Mouse (Mus musculus) urinary bladder, postnatal 4 days (tissue): ENCODE results near the gene Shisa8.

Experiments used
- DNase-seq, 2 experiments: peaks; one replicate each; pipeline ENCODE4 v3.0.0; 2021 to 2022; ENCODE audit warnings: low spot score in 2 of 2

Gene Shisa8

GRCm38 (mm10) chr15:82206365-82207104 lies 6.1 kb downstream of the Shisa8 start:
- DNase-seq: peak; percentile 74 to 77

DNA sequence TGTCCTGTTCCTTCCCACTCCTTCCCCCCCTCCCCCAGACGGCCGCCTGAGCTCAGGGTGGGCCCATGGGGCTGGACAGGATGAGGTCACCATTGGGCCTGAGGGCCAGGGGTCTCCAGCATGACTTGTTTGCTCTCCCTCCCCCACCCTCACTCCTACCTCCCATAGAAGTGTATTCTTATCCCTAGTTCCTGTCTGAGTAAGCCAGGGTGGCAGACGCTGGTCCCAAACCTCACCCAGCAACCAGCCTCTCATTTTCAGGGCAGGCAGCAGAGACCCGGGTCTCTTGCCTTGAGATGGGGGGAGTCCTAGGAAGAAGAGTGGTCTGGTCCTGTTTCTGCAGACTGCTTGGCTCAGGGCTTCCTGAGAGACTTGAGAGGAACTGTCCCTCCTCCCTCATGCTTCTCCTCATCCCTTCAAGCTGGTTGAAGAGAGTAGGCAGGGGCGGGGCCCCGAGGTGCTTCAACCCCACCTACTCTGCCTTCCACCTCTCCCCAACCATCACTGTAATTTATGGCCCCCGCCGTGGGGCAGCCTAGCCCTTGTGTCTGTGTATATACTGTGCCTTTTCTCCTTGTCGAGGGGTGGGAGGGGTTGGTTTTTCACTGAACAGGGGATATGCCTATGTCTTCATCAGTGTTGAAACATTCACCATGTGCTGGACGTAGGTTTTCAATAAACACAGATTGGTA lies 7.8 kb downstream of the Shisa8 start:
- no peak for DNase-seq

DNA sequence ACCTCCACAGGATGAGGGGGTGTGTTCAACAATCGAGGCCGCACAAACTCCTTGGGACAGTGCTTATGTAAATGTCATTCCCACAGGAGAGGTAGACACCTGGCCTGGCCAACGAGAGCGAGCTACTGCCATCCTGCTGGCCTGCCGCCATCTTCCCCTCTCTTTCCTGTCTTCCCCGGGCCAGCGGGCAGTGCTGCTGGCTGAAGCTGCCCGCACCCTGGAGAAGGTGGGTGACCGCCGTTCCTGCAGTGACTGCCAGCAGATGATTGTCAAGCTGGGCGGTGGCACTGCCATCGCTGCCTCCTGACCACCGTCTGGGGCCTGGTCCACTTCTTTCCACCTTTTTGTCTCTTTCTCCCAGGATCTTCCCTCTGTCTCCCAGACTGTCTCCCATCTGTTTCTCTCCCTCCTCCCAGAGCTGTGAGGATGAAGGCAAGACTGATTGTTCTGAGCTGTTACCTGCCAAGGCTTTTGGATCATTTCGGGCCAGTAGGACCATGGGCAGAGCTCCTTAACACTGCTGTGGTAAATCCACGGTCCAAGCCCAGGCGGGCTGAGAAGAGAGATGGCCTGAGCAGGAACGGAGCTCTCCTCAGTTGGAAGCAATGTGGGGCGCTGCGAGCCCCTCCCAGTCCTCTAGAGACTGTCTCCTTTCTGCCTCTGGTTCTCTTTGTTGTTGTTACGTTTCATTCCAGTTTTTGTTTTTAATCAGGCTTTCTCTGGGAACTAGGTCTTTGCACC lies 8.8 kb downstream of the Shisa8 start:
- no peak for DNase-seq

DNA sequence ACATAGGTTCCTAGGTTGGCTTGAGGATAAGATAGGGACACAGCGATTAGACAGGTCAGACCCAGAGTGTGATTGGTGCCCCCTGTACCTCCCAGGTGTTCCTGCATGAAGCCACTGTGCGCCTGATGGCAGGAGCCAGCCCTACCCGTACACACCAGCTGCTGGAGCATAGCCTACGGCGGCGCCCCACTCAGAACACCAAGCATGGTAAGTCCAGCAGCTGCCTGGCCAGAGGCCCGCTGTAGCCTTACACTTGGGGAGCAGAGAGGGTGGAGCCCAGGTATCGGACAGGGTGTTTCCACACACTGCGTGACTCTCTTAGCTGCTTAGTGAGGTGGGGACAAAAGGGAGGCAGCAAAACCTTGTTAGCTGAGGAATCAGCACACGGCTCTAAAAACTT lies 9.5 kb downstream of the Shisa8 start:
- no peak for DNase-seq

- DNase-seq: no peak
Observed at GRCm38 (mm10) chr15:82202086-82202485, 10.5 kb downstream of the Shisa8 start.

- DNase-seq: no peak
Observed at GRCm38 (mm10) chr15:82199546-82199945, 13.1 kb downstream of the Shisa8 start.

GRCm38 (mm10) chr15:82198342-82198741 lies 14.3 kb downstream of the Shisa8 start:
- DNase-seq: no peak

GRCm38 (mm10) chr15:82197937-82198336 lies 14.7 kb downstream of the Shisa8 start:
- no peak for DNase-seq

- DNase-seq: no peak
Observed at GRCm38 (mm10) chr15:82197246-82197750, 15.3 kb downstream of the Shisa8 start.

- no peak for DNase-seq
Observed at GRCm38 (mm10) chr15:82196300-82196699, 16.3 kb downstream of the Shisa8 start.

DNA sequence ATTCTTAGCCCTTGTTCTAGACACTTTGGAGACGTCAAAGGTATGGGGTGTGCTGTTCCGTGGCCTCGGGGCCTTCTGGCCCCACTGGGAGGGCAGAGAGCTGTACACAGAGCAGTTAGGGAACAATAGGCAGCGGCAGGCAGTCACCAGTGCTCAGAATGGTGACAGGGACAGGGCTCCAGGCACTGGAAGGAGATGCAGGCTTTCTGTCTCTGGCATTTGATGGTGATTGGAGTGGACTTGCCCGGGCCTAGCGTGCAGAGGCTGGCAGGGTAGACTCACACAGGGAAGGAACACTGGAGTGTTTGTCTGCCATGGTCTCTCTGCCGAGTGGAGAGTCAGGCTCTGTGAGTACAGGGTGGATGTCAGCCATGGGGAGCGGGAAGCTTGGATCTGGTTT lies 20.0 kb downstream of the Shisa8 start:
- no peak for DNase-seq

- DNase-seq: no peak
Observed at GRCm38 (mm10) chr15:82188481-82189240, 24.0 kb downstream of the Shisa8 start.

DNA sequence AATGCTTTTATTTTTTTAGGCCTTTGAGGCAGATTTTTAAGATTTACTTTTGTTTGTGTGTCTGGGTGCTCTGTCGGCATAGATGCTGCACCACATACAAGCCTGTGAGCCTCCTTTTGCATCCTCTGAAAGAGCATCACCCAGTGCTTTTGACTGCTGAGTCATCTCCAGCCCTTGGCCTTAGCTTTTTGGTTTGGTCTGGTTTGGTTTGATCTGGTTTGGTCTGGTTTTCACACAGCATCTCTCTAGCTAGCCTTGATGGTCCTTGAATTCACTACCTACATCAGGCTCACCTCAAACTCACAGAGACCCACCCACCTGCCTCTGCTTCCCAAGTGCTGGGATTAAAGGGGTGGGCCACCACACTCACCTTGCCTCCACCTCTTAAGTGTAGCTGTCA lies 24.7 kb downstream of the Shisa8 start:
- no peak for DNase-seq

GRCm38 (mm10) chr15:82187401-82187800 lies 25.2 kb downstream of the Shisa8 start:
- no peak for DNase-seq

GRCm38 (mm10) chr15:82186931-82187330 lies 25.7 kb downstream of the Shisa8 start:
- no peak for DNase-seq

DNA sequence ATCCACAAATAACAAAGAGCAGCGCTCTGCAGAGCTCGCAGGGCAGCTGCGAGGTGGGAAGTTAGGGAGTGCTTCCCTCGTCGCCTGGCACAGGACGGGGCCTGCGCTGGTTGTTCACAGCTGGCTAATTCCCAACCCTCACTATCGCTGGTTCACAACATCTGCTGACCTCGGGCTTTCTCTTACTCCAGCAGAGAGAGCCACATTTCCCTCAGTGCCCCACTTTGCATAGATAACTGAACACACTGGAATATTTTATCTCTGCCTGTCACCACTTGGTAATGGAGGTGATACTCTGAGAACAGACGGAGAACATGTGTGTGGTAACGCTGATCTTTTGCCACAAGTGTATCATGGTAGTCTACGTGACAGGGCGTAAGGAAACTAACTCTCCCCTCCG lies 26.5 kb downstream of the Shisa8 start:
- no peak for DNase-seq

DNA sequence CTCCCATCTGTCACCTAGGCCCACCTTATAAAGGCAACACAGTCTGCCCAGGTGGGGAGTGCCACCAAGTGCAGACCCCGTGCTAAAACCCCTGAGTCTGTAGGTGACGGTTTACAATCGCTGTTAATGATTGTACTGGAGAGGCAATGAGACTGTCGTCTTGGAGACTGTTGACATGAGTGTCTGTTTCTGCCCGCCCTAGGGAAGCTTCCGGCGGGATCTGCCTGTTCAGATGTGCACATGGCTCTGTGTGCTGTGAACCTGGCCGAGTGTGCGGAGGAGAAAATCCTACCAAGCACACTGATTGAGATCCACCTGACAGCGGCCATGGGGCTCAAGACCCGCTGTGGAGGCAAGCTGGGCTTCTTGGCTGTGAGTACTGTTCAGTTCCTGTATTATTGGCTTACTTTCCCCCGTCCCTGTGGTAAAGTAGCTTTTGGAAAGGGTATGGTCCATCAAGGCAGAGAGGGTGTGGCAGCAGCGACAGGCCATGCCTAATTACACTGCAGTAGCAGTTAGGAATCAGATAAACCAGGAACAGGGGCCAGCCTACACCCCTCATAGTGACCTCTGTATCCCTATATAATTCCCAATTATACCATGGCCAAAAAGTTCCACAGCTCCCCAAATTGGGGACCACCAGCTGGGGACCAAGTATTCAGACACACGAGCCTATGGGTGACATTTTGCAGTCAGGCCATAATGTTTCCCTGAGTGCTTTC lies 27.4 kb downstream of the Shisa8 start:
- no peak for DNase-seq

GRCm38 (mm10) chr15:82184656-82185055 lies 28.0 kb downstream of the Shisa8 start:
- no peak for DNase-seq

- DNase-seq: no peak
Observed at GRCm38 (mm10) chr15:82184183-82184582, 28.4 kb downstream of the Shisa8 start.

DNA sequence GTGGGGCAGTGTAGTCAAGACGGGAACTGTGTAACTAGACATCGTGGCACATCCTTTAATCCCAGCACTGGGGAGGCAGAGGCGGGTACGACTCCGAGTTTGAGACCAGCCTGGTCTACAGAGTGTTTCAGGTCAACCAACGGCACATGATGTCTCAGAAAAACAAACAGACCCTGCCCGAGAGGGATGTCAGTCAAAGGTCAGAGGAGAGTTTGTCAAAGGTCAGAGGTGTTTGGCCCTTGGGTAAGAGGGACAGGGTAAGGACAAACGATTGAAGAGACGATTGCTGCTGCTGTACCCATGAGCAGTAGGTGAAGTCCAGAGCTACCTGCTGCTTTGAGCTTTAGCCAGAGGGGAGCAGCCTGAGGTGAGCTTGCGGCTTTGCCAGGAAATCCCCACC lies 29.0 kb downstream of the Shisa8 start:
- no peak for DNase-seq

- no peak for DNase-seq
Observed at GRCm38 (mm10) chr15:82182311-82182710, 30.3 kb downstream of the Shisa8 start.
